Mouse (Mus musculus): Measurements from ENCODE around the gene Pspn. TPM values are rescaled to one million over a fixed set of nuclear protein-coding genes. Genes with fewer than 3 reads are reported as not detected.

The Pspn gene
- total and polyA plus RNA-seq, 3 experiments: 1.0 TPM; not detected in 2

DNA sequence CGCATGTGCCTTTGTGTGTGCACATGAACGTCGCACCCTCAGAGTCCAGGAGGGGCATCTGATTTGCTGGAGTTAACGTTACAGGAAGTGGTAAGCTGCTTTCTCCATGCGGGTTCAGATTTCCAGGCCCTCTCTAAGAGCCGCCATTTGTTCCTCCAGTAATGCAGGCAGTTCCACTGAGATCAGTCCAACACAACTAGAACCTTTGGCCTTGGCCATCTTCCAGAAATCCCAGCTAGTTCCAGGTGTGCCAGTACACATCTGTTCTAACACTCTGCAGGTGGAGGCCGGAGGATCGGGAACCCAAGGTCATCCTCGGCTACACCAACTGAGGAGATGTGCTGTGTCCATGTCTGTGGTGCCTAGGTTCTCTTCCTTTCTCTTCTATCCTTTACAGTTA, 14.9 kb downstream of the Pspn start:
- Histone ChIP-seq H3K27me3 (ENCODE audit: control insufficient read depth in 1 of 2, insufficient read depth in 2 of 2, low read length in 2 of 2) (no peaks in the 10 kb centered on the region; a peak in 1 of 4 replicates), H3K9me3 (replicated peaks; ENCODE audit: insufficient read depth, low read length) (no peaks in the 10 kb centered on the region), H3K36me3 (ENCODE audit: control insufficient read depth in 1 of 2, insufficient read depth in 2 of 2, low read length in 2 of 2) (no peaks in the 10 kb centered on the region), H3K9ac (ENCODE audit: control insufficient read depth, low read depth, low read length, poor library complexity, severe bottlenecking) (no peak overlapping the region), H3K79me2 (ENCODE audit: control insufficient read depth, insufficient read depth, low read length, poor library complexity) (no peaks in the 10 kb centered on the region), H3K27ac (ENCODE audit: control insufficient read depth, low read depth, low read length) (no peak overlapping the region), H3K4me1 (ENCODE audit: control insufficient read depth in 1 of 2, insufficient read depth in 2 of 2, low read length in 2 of 2) (no peaks in the 10 kb centered on the region), H3K4me3 (ENCODE audit: control insufficient read depth in 1 of 2, insufficient read depth in 1 of 2, low read depth in 2 of 2, low read length in 2 of 2) (no peak overlapping the region)
- TF ChIP-seq CTCF (IDR thresholded peaks at IDR 0.05 in 2 of 3, conservative IDR thresholded peaks at IDR 0.05 in 1 of 3; ENCODE audit: control insufficient read depth in 1 of 3, insufficient read depth in 1 of 3, low read depth in 2 of 3, low read length in 3 of 3, poor library complexity in 1 of 3, severe bottlenecking in 1 of 3) (no peak), CHD2 (IDR thresholded peaks at IDR 0.05; ENCODE audit: low read length) (no peak), KAT2A (conservative IDR thresholded peaks at IDR 0.05; ENCODE audit: low read depth, low read length) (no peak), CHD1 (IDR thresholded peaks at IDR 0.05; ENCODE audit: low read depth, low read length) (no peak)
- no peak for DNase-seq (ENCODE audit: low read depth, low spot score)

DNA sequence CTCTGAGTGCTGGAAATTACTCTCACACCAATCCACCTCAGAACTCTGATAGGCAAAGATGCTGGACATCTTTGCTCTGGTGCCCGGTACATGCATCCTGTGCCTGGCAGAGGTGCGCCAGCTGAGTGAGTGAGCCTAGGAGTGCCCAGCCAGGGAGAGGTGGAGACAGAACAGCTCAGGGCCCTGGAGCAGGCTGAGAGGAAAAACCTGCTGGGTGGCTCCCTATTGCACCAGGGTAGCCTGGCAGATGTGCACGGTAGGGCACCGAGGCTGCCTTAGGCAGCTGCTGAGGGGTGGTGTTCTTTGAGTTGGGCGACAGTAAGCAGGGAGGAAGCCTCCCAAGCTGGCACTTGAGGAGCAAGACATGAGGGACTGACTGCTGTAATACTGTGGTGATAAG, 17.8 kb downstream of the Pspn start, which contains the start of gene Acer1:
TSS of gene Acer1 (minus strand) at position 114 of the 400 bp plus-strand sequence.
- Histone ChIP-seq H3K27me3 (ENCODE audit: control insufficient read depth in 1 of 2, insufficient read depth in 2 of 2, low read length in 2 of 2) (no peaks in the 10 kb centered on the region; a peak in 1 of 4 replicates), H3K9ac (ENCODE audit: control insufficient read depth, low read depth, low read length, poor library complexity, severe bottlenecking) (no peak within 1 kb of the TSS), H3K4me3 (ENCODE audit: control insufficient read depth in 1 of 2, insufficient read depth in 1 of 2, low read depth in 2 of 2, low read length in 2 of 2) (no peak within 1 kb of the TSS), H3K36me3 (ENCODE audit: control insufficient read depth in 1 of 2, insufficient read depth in 2 of 2, low read length in 2 of 2) (no peaks in the 10 kb centered on the region), H3K9me3 (replicated peaks; ENCODE audit: insufficient read depth, low read length) (no peaks in the 10 kb centered on the region), H3K27ac (ENCODE audit: control insufficient read depth, low read depth, low read length) (no peak within 1 kb of the TSS), H3K79me2 (ENCODE audit: control insufficient read depth, insufficient read depth, low read length, poor library complexity) (no peaks in the 10 kb centered on the region), H3K4me1 (ENCODE audit: control insufficient read depth in 1 of 2, insufficient read depth in 2 of 2, low read length in 2 of 2) (no peaks in the 10 kb centered on the region)
- TF ChIP-seq CTCF (IDR thresholded peaks at IDR 0.05 in 2 of 3, conservative IDR thresholded peaks at IDR 0.05 in 1 of 3; ENCODE audit: control insufficient read depth in 1 of 3, insufficient read depth in 1 of 3, low read depth in 2 of 3, low read length in 3 of 3, poor library complexity in 1 of 3, severe bottlenecking in 1 of 3) (no peak), ZKSCAN1 (IDR thresholded peaks at IDR 0.05; ENCODE audit: low read depth, low read length) (no peak), ETS1 (IDR thresholded peaks at IDR 0.05; ENCODE audit: low read depth, low read length) (no peak)
- DNase-seq (ENCODE audit: low read depth, low spot score): no peak

DNA sequence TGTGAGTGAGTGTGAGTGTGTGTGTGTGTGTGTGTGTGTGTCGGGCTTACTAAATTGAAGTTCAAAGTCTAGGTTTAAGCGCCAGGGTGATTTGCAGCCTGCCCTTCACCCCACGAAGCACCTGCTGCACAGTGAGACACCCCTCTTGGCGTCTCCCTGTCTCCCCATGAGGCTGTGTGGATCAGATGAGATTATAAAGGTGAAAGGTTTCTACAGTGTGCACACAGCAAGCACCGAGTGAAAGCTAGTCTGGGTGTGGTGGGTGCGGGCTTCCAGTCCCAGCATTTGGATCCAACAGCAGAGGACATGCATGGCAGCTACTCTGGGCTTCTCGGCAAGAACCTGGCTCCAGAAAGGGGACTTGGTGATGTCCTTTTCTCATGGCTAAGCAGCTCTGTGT, 18.8 kb downstream of the Pspn start:
- no peaks in the 10 kb centered on the region for H3K4me1 ChIP-seq (ENCODE audit: control insufficient read depth in 1 of 2, insufficient read depth in 2 of 2, low read length in 2 of 2)

More for the DNA sequence above, 18.8 kb downstream of the Pspn start:
- no peak overlapping the region for H3K4me3 ChIP-seq (ENCODE audit: control insufficient read depth in 1 of 2, insufficient read depth in 1 of 2, low read depth in 2 of 2, low read length in 2 of 2)
- no peaks in the 10 kb centered on the region for H3K79me2 ChIP-seq (ENCODE audit: control insufficient read depth, insufficient read depth, low read length, poor library complexity)
- H3K9me3 ChIP-seq (replicated peaks; ENCODE audit: insufficient read depth, low read length): no peaks in the 10 kb centered on the region
- H3K9ac ChIP-seq (ENCODE audit: control insufficient read depth, low read depth, low read length, poor library complexity, severe bottlenecking): no peak overlapping the region
- H3K27ac ChIP-seq (ENCODE audit: control insufficient read depth, low read depth, low read length): no peak overlapping the region
- H3K36me3 ChIP-seq (ENCODE audit: control insufficient read depth in 1 of 2, insufficient read depth in 2 of 2, low read length in 2 of 2): no peaks in the 10 kb centered on the region
- no peak for DNase-seq (ENCODE audit: low read depth, low spot score)
- no peak for TF ChIP-seq MEF2A (IDR thresholded peaks at IDR 0.05; ENCODE audit: extremely low read depth, insufficient replicate concordance, low read depth, low read length, poor library complexity, severe bottlenecking)
- no peak for TF ChIP-seq MAX (IDR thresholded peaks at IDR 0.05; ENCODE audit: low read length)
- no peak for TF ChIP-seq USF2 (IDR thresholded peaks at IDR 0.05; ENCODE audit: borderline replicate concordance in 1 of 2, insufficient read depth in 1 of 2, low read depth in 1 of 2, low read length in 2 of 2)
- no peak for TF ChIP-seq JUND (IDR thresholded peaks at IDR 0.05; ENCODE audit: low read depth, low read length)
- no peak for TF ChIP-seq E2F4 (IDR thresholded peaks at IDR 0.05; ENCODE audit: borderline replicate concordance, low read depth, low read length)
- no peak for TF ChIP-seq POLR2AphosphoS5 (IDR thresholded peaks at IDR 0.05; ENCODE audit: borderline replicate concordance, low read depth, low read length)
- TF ChIP-seq MYB (IDR thresholded peaks at IDR 0.05; ENCODE audit: low read depth, low read length): no peak
- TF ChIP-seq RCOR1 (IDR thresholded peaks at IDR 0.05; ENCODE audit: low read depth, low read length): no peak
- TF ChIP-seq ZKSCAN1 (IDR thresholded peaks at IDR 0.05; ENCODE audit: low read depth, low read length): no peak
- no peak for TF ChIP-seq NRF1 (IDR thresholded peaks at IDR 0.05; ENCODE audit: insufficient read depth, low read depth, low read length, poor library complexity, severe bottlenecking)
- no peak for TF ChIP-seq SIN3A (IDR thresholded peaks at IDR 0.05; ENCODE audit: low read length)
- no peak for TF ChIP-seq MAFK (IDR thresholded peaks at IDR 0.05; ENCODE audit: borderline replicate concordance, low read depth, low read length)
- no peak for TF ChIP-seq ELF1 (IDR thresholded peaks at IDR 0.05; ENCODE audit: low read depth, low read length)
- no peak for TF ChIP-seq ZC3H11A (IDR thresholded peaks at IDR 0.05; ENCODE audit: low read depth, low read length)
- TF ChIP-seq EP300 (IDR thresholded peaks at IDR 0.05; ENCODE audit: low read depth in 1 of 2, low read length in 2 of 2): no peak
- no peaks in the 10 kb centered on the region; a peak in 1 of 4 replicates for H3K27me3 ChIP-seq (ENCODE audit: control insufficient read depth in 1 of 2, insufficient read depth in 2 of 2, low read length in 2 of 2)
